Mouse (Mus musculus) CD4-positive, CD25-positive, alpha-beta regulatory T cell, adult 2 months (primary cell): ENCODE data around the gene Abo.

Source experiments
- DNase-seq: peaks from one replicate; pipeline ENCODE4 v3.0.0-alpha.2; 2012; ENCODE audit warnings: low read depth, low spot score

Gene Abo

GRCm38 (mm10) chr2:26870666-26871065, 5.9 kb upstream of the Abo start:
- DNase-seq = no peak

GRCm38 (mm10) chr2:26862856-26863255, 1.9 kb downstream of the Abo start:
- DNase-seq = no peak

- DNase-seq = peak; percentile 59
Observed at GRCm38 (mm10) chr2:26847706-26848105, 17.1 kb downstream of the Abo start.

GRCm38 (mm10) chr2:26832478-26832877, 32.3 kb downstream of the Abo start:
- DNase-seq = no peak

- DNase-seq = no peak
Observed at GRCm38 (mm10) chr2:26828047-26828446, 36.7 kb downstream of the Abo start.

GRCm38 (mm10) chr2:26827261-26827975, 37.4 kb downstream of the Abo start:
- DNase-seq = no peak
